Mouse (Mus musculus) lung, postnatal 4 days (tissue): ENCODE data around the gene Uba1.
A peak's percentile ranks its signal among the peaks of the same experiment; 100 is the strongest.

ENCODE experiments used
- DNase-seq, 2 experiments: peaks; one replicate each; pipeline ENCODE4 v3.0.0; 2021

Gene Uba1

GRCm38 (mm10) chrX:20730048-20730447 lies 71.9 kb downstream of the Uba1 start:
- DNase-seq, result peak; percentile 25 to 31
